Mouse (Mus musculus): ENCODE measurements around the gene Lmna. TPM values are rescaled to one million over a fixed set of nuclear protein-coding genes. Genes with fewer than 3 reads are reported as not detected.

The Lmna gene
- total and polyA plus RNA-seq, 3 experiments, result 128 to 388 (median 302) TPM

- Histone ChIP-seq H3K9ac (ENCODE audit: control insufficient read depth, low read depth, low read length, poor library complexity, severe bottlenecking) (peak overlapping the region; percentile 80), H3K4me3 (ENCODE audit: control insufficient read depth in 1 of 2, insufficient read depth in 1 of 2, low read depth in 2 of 2, low read length in 2 of 2) (peak overlapping the region; percentile 75 to 91), H3K79me2 (ENCODE audit: control insufficient read depth, insufficient read depth, low read length, poor library complexity) (peaks cover 12% of the 10 kb centered on the region), H3K4me1 (ENCODE audit: control insufficient read depth in 1 of 2, insufficient read depth in 2 of 2, low read length in 2 of 2) (peaks cover 9 to 20% of the 10 kb centered on the region in 2 experiments), H3K9me3 (replicated peaks; ENCODE audit: insufficient read depth, low read length) (no peaks in the 10 kb centered on the region), H3K36me3 (ENCODE audit: control insufficient read depth in 1 of 2, insufficient read depth in 2 of 2, low read length in 2 of 2) (peaks cover 0 to 13% of the 10 kb centered on the region in 2 experiments; a peak in 2 of 4 replicates), H3K27ac (ENCODE audit: control insufficient read depth, low read depth, low read length) (peak overlapping the region; percentile 41), H3K27me3 (ENCODE audit: control insufficient read depth in 1 of 2, insufficient read depth in 2 of 2, low read length in 2 of 2) (no peaks in the 10 kb centered on the region)
- peak; percentile 93 for DNase-seq (ENCODE audit: low read depth, low spot score)
- TF ChIP-seq SIN3A (IDR thresholded peaks at IDR 0.05; ENCODE audit: low read length) (peak; percentile 99), ZC3H11A (IDR thresholded peaks at IDR 0.05; ENCODE audit: low read depth, low read length) (no peak), TAL1 (IDR thresholded peaks at IDR 0.05; ENCODE audit: low read length) (no peak), ZNF384 (IDR thresholded peaks at IDR 0.05; ENCODE audit: low read depth, low read length) (no peak), MAZ (IDR thresholded peaks at IDR 0.05; ENCODE audit: low read depth, low read length) (peak; percentile 100), BHLHE40 (IDR thresholded peaks at IDR 0.05; ENCODE audit: borderline replicate concordance, low read depth, low read length) (0 out of 2 replicates have a peak, but pooled peaks have one; percentile 22), MXI1 (IDR thresholded peaks at IDR 0.05; ENCODE audit: low read depth, low read length) (peak; percentile 99), RAD21 (IDR thresholded peaks at IDR 0.05; ENCODE audit: low read depth, low read length) (no peak), HCFC1 (IDR thresholded peaks at IDR 0.05; ENCODE audit: low read depth, low read length) (peak; percentile 98), MYC (IDR thresholded peaks at IDR 0.05; ENCODE audit: low read depth, low read length) (peak; percentile 84; the same call in 1 of the 2 replicates), ZMIZ1 (IDR thresholded peaks at IDR 0.05; ENCODE audit: low read depth, low read length) (peak; percentile 75), NRF1 (IDR thresholded peaks at IDR 0.05; ENCODE audit: insufficient read depth, low read depth, low read length, poor library complexity, severe bottlenecking) (peak; percentile 35; the same call in 1 of the 2 replicates), USF1 (IDR thresholded peaks at IDR 0.05; ENCODE audit: low read depth, low read length) (0 out of 2 replicates have a peak, but pooled peaks have one; percentile 43), MAX (IDR thresholded peaks at IDR 0.05; ENCODE audit: low read length) (peak; percentile 83), CTCF (IDR thresholded peaks at IDR 0.05 in 2 of 3, conservative IDR thresholded peaks at IDR 0.05 in 1 of 3; ENCODE audit: control insufficient read depth in 1 of 3, insufficient read depth in 1 of 3, low read depth in 2 of 3, low read length in 3 of 3, poor library complexity in 1 of 3, severe bottlenecking in 1 of 3) (no peak; a peak in 1 of 6 replicates), POLR2AphosphoS2 (IDR thresholded peaks at IDR 0.05; ENCODE audit: low read length) (peak; percentile 53; the same call in 1 of the 2 replicates), POLR2A (IDR thresholded peaks at IDR 0.05; ENCODE audit: control insufficient read depth in 1 of 2, insufficient read depth in 1 of 2, low read depth in 1 of 2, low read length in 2 of 2, poor library complexity in 1 of 2) (peak; percentile 42 to 75; a peak in 3 of 4 replicates), MYB (IDR thresholded peaks at IDR 0.05; ENCODE audit: low read depth, low read length) (no peak), ZKSCAN1 (IDR thresholded peaks at IDR 0.05; ENCODE audit: low read depth, low read length) (no peak), KAT2A (conservative IDR thresholded peaks at IDR 0.05; ENCODE audit: low read depth, low read length) (peak; percentile 93), RCOR1 (IDR thresholded peaks at IDR 0.05; ENCODE audit: low read depth, low read length) (no peak), USF2 (IDR thresholded peaks at IDR 0.05; ENCODE audit: borderline replicate concordance in 1 of 2, insufficient read depth in 1 of 2, low read depth in 1 of 2, low read length in 2 of 2) (no peak), E2F4 (IDR thresholded peaks at IDR 0.05; ENCODE audit: borderline replicate concordance, low read depth, low read length) (peak; percentile 79; the same call in 1 of the 2 replicates), ELF1 (IDR thresholded peaks at IDR 0.05; ENCODE audit: low read depth, low read length) (peak; percentile 82), JUND (IDR thresholded peaks at IDR 0.05; ENCODE audit: low read depth, low read length) (no peak), TBP (IDR thresholded peaks at IDR 0.05; ENCODE audit: low read depth, low read length) (peak; percentile 41; the same call in 1 of the 2 replicates), GABPA (IDR thresholded peaks at IDR 0.05; ENCODE audit: low read depth, low read length) (0 out of 2 replicates have a peak, but pooled peaks have one; percentile 10), GATA1 (IDR thresholded peaks at IDR 0.05; ENCODE audit: low read depth, low read length) (no peak), CHD1 (IDR thresholded peaks at IDR 0.05; ENCODE audit: low read depth, low read length) (peak; percentile 78; the same call in 1 of the 2 replicates), NELFE (IDR thresholded peaks at IDR 0.05; ENCODE audit: low read depth, low read length) (peak; percentile 58), CHD2 (IDR thresholded peaks at IDR 0.05; ENCODE audit: low read length) (peak; percentile 53), MAFK (IDR thresholded peaks at IDR 0.05; ENCODE audit: borderline replicate concordance, low read depth, low read length) (no peak), SMC3 (IDR thresholded peaks at IDR 0.05; ENCODE audit: low read depth, low read length) (no peak), ETS1 (IDR thresholded peaks at IDR 0.05; ENCODE audit: low read depth, low read length) (peak; percentile 54), POLR2AphosphoS5 (IDR thresholded peaks at IDR 0.05; ENCODE audit: borderline replicate concordance, low read depth, low read length) (no peak)
Observed at GRCm38 (mm10) chr3:88531348-88532298, 21.9 kb upstream of the Lmna start.

All from MEL (cell line).